Mouse (Mus musculus) intestine, embryonic 14.5 days (tissue): ENCODE results near the gene Arhgap42. TPM values are rescaled to one million over a fixed set of nuclear protein-coding genes. Genes with fewer than 3 reads are reported as not detected.

ENCODE experiments used
- ATAC-seq: fragments of 200-750 bp; cut with Nextera tagmentation; replicated peaks from 2 replicates; pipeline ENCODE4 v1.8.0; 2017; ENCODE audit warnings: low read depth, moderate number of reproducible peaks, moderate TSS enrichment, moderate library complexity; ENCODE audit not compliant: low FRiP score, low TSS enrichment
- DNase-seq: peaks from one replicate; pipeline ENCODE4 v3.0.0-alpha.2; 2018; ENCODE audit warnings: low spot score
- H3K27ac ChIP-seq: fragments of 300-500 bp; sonication (generic); 2 replicates; pipeline ENCODE4 v1.5.1; 2014; ENCODE audit warnings: low read depth, mild to moderate bottlenecking, control low read depth
- H3K27me3 ChIP-seq: fragments of 300-500 bp; sonication (generic); replicated peaks from 2 replicates; pipeline ENCODE4 v1.6.1; 2014; ENCODE audit warnings: low read length, control low read depth; ENCODE audit not compliant: control insufficient read depth, insufficient read depth
- H3K36me3 ChIP-seq: fragments of 300-500 bp; sonication (generic); 2 replicates; pipeline ENCODE4 v1.6.1; 2014; ENCODE audit warnings: low read length, control low read depth; ENCODE audit not compliant: control insufficient read depth, insufficient read depth
- H3K4me1 ChIP-seq: fragments of 300-500 bp; sonication (generic); replicated peaks from 2 replicates; pipeline ENCODE4 v1.6.1; 2014; ENCODE audit warnings: low read length, control low read depth, mixed read lengths; ENCODE audit not compliant: control insufficient read depth, insufficient read depth
- H3K4me2 ChIP-seq: fragments of 300-500 bp; sonication (generic); 2 replicates; pipeline ENCODE4 v1.6.1; 2014; ENCODE audit warnings: low read length
- H3K4me3 ChIP-seq: fragments of 300-500 bp; sonication (generic); 2 replicates; pipeline ENCODE4 v1.5.1; 2014; ENCODE audit warnings: low read depth, low read length, control low read depth, mixed read lengths
- H3K9ac ChIP-seq: fragments of 300-500 bp; sonication (generic); 2 replicates; pipeline ENCODE4 v1.6.1; 2014; ENCODE audit warnings: mild to moderate bottlenecking, low read length
- H3K9me3 ChIP-seq: fragments of 300-500 bp; sonication (generic); 2 replicates; pipeline ENCODE4 v1.6.1; 2016; ENCODE audit warnings: low read length, control low read depth; ENCODE audit not compliant: control insufficient read depth
- WGBS: fragments of 180-500 bp; shearing (Covaris S2); extraction: QIAGEN DNeasy Blood & Tissue Kit; methylation state at CpG from one replicate; pipeline ENCODE4 v1.1.7; 2014; 5-methylcytosine and 5-hydroxymethylcytosine counted together
- polyA plus RNA-seq: library from polyadenylated mRNA; unstranded; fragments of >200 nt; fragmentation: Nextera tagmentation; extraction: Ambion mirVana; gene quantifications from 2 replicates; pipeline ENCODE4 v1.2.1, GENCODE M21; 2014

The Arhgap42 gene
- polyA plus RNA-seq, 1 experiment from 2014 or later: 39.4 TPM

GRCm38 (mm10) chr9:9199170-9199841 lies 39.6 kb downstream of the Arhgap42 start:
- Histone ChIP-seq H3K36me3 (no peaks in the 10 kb centered on the region), H3K4me1 (peaks cover 16% of the 10 kb centered on the region), H3K9me3 (no peaks in the 10 kb centered on the region), H3K27me3 (no peaks in the 10 kb centered on the region), H3K4me2 (no peak overlapping the region), H3K4me3 (no peak overlapping the region), H3K9ac (no peak overlapping the region), H3K27ac (no peak overlapping the region)
- 49% methylated on average over 8 of the region's 8 CpGs for WGBS
- ATAC-seq (no peak), DNase-seq (no peak)

DNA sequence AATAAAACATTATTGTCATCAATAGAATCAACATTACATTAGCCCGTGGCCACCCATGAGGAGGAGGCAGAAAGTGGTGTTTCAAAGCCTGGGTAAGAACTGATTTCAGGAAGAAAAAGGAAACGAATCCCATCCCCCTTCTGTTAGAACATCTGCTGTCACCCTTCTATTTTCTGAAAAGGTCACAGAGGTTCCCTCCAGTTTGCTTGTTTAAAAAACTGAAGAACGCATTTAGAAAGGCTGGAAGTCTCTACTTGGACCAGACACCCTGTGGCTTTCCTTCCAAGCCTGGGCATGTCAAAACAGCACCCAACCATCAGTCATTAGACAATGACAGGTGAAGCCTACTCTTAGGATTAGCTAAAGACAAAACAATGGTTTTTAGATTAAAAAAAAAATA lies 40.3 kb downstream of the Arhgap42 start:
- Histone ChIP-seq H3K9me3 (no peaks in the 10 kb centered on the region), H3K9ac (no peak overlapping the region), H3K27me3 (no peaks in the 10 kb centered on the region), H3K27ac (no peak overlapping the region), H3K4me1 (peaks cover 16% of the 10 kb centered on the region), H3K36me3 (no peaks in the 10 kb centered on the region), H3K4me2 (no peak overlapping the region), H3K4me3 (no peak overlapping the region)
- ATAC-seq (no peak), DNase-seq (no peak)
- WGBS: 26% methylated on average over 3 of the region's 3 CpGs

GRCm38 (mm10) chr9:9196046-9196445 lies 42.9 kb downstream of the Arhgap42 start:
- DNase-seq: no peak
- H3K27ac ChIP-seq: no peak overlapping the region
- H3K36me3 ChIP-seq: no peaks in the 10 kb centered on the region
- peaks cover 14% of the 10 kb centered on the region for H3K4me1 ChIP-seq
- no peak for ATAC-seq
- no peaks in the 10 kb centered on the region for H3K9me3 ChIP-seq
- no peak overlapping the region for H3K4me2 ChIP-seq
- H3K27me3 ChIP-seq: no peaks in the 10 kb centered on the region
- no peak overlapping the region for H3K9ac ChIP-seq
- H3K4me3 ChIP-seq: no peak overlapping the region

DNA sequence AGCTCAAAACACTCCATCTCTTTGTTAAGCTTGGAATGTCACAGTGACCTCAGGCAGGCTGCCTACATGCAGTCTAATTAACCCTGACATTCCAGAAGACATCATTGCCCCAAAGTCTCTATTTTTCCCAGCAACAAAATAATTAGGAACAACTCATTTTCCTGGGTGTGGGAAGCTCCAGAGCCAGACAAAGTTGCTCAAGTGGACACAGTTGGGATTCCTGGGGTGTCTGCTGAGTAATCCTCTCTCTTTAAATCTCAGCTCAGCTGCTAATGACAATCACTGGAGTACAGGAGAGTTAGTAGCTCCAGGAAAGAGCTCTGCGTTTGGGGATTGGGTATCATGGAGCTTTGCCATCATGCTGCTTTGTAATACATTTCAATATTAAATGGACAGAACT lies 44.4 kb downstream of the Arhgap42 start:
- Histone ChIP-seq H3K9me3 (no peaks in the 10 kb centered on the region), H3K4me3 (no peak overlapping the region), H3K4me2 (no peak overlapping the region), H3K27ac (no peak overlapping the region), H3K4me1 (peaks cover 9% of the 10 kb centered on the region), H3K9ac (no peak overlapping the region), H3K36me3 (no peaks in the 10 kb centered on the region), H3K27me3 (no peaks in the 10 kb centered on the region)
- DNase-seq: no peak
- no peak for ATAC-seq
- 74% methylated on average over 1 of the region's 1 CpGs for WGBS

DNA sequence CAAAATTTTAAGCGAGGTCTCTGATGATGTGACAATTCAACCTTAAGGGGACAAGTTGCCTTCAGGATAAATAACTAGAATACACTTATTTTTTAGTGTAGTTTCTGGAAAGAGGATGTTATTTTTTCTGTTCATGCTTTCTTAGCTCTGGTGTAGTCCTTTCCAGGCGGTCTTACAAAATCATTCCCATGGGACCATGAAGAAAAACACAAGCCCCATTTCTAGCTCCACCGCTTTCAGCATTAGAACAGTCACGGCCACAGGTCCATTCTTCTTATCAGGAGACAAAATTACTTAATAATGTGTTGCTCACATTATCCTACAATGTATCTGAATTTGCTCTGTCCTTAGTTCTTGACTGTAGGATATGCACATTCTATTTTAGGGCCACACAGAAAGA lies 46.2 kb downstream of the Arhgap42 start:
- Histone ChIP-seq H3K4me2 (no peak overlapping the region), H3K27ac (no peak overlapping the region), H3K9me3 (no peaks in the 10 kb centered on the region), H3K4me3 (no peak overlapping the region), H3K36me3 (no peaks in the 10 kb centered on the region), H3K27me3 (no peaks in the 10 kb centered on the region), H3K4me1 (no peaks in the 10 kb centered on the region), H3K9ac (no peak overlapping the region)
- DNase-seq (no peak), ATAC-seq (no peak)
- WGBS: 90% methylated on average over 4 of the region's 4 CpGs

DNA sequence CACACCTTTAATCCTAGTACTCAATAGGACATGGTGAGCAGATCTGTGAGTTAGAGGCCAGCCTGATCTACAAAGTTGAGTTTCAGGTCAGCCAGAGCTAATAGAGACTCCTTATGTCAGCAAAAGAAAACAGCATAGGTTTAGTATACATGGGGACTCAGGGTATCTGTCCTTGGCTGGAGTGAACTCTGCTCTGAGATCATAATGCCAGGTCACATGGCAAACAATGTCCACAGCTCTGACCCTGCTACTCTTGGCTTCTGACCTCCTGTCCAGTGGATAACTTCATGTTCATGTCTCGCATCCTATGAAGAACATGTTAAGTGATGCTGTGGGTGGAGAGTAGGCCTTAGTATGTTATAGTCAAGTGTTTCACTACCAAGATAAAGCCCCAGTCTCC lies 48.1 kb downstream of the Arhgap42 start:
- DNase-seq: no peak
- H3K4me2 ChIP-seq: no peak overlapping the region
- H3K4me1 ChIP-seq: no peaks in the 10 kb centered on the region
- no peaks in the 10 kb centered on the region for H3K36me3 ChIP-seq
- no peaks in the 10 kb centered on the region for H3K9me3 ChIP-seq
- 93% methylated on average over 1 of the region's 1 CpGs for WGBS
- no peaks in the 10 kb centered on the region for H3K27me3 ChIP-seq
- H3K27ac ChIP-seq: no peak overlapping the region
- H3K4me3 ChIP-seq: no peak overlapping the region
- H3K9ac ChIP-seq: no peak overlapping the region
- no peak for ATAC-seq

- ATAC-seq: no peak
- DNase-seq: no peak
- 87% methylated on average over 3 of the region's 3 CpGs for WGBS
- no peaks in the 10 kb centered on the region for H3K27me3 ChIP-seq
- no peak overlapping the region for H3K4me2 ChIP-seq
- H3K36me3 ChIP-seq: no peaks in the 10 kb centered on the region
- no peaks in the 10 kb centered on the region for H3K4me1 ChIP-seq
- H3K4me3 ChIP-seq: no peak overlapping the region
- H3K27ac ChIP-seq: no peak overlapping the region
- no peaks in the 10 kb centered on the region for H3K9me3 ChIP-seq
- no peak overlapping the region for H3K9ac ChIP-seq
Observed at GRCm38 (mm10) chr9:9188167-9188566, 50.7 kb downstream of the Arhgap42 start.

- no peaks in the 10 kb centered on the region for H3K27me3 ChIP-seq
- no peaks in the 10 kb centered on the region for H3K36me3 ChIP-seq
- 74% methylated on average over 4 of the region's 4 CpGs for WGBS
- no peaks in the 10 kb centered on the region for H3K9me3 ChIP-seq
- no peak overlapping the region for H3K4me3 ChIP-seq
- ATAC-seq (no peak), DNase-seq (no peak)
- no peak overlapping the region for H3K27ac ChIP-seq
- 0 out of 2 replicates have a peak, but pooled peaks cover 3% of the 10 kb centered on the region for H3K4me1 ChIP-seq
- H3K4me2 ChIP-seq: no peak overlapping the region
- H3K9ac ChIP-seq: no peak overlapping the region
Observed at GRCm38 (mm10) chr9:9177745-9178144, 61.2 kb downstream of the Arhgap42 start.

- H3K4me3 ChIP-seq: no peak overlapping the region
- H3K9me3 ChIP-seq: no peaks in the 10 kb centered on the region
- 71% methylated on average over 2 of the region's 2 CpGs for WGBS
- H3K36me3 ChIP-seq: no peaks in the 10 kb centered on the region
- H3K4me1 ChIP-seq: peaks cover 3% of the 10 kb centered on the region; the same call in 1 of the 2 replicates
- no peak overlapping the region for H3K9ac ChIP-seq
- no peak overlapping the region for H3K4me2 ChIP-seq
- H3K27me3 ChIP-seq: no peaks in the 10 kb centered on the region
- DNase-seq (no peak), ATAC-seq (no peak)
- H3K27ac ChIP-seq: no peak overlapping the region
Observed at GRCm38 (mm10) chr9:9174924-9175323, 64.0 kb downstream of the Arhgap42 start.
